Mouse (Mus musculus): ENCODE measurements around the gene Cdh13. TPM values are rescaled to one million over a fixed set of nuclear protein-coding genes. Genes with fewer than 3 reads are reported as not detected.

The Cdh13 gene
- polyA plus RNA-seq, 1 experiment from 2014 or later: 44.4 TPM

DNA sequence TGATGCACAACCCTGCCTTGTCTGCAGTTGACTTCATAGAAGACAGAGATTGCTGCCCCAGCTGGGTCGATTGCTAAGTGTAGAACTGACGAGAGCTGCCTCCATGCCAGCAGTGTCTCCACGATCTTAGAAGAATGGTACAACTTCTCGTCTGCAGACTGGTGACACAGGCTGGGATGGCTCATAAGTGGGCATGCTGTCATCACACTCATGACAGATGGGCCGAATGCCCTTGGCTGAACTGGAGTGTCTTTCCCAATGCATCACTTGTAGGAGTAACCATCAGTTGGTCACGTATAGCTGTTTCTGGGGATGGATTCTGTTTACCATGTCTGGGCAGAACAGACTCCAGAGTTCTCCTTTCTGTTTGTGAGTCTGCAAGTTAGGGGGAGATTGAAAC is 392.7 kb downstream of the Cdh13 start:
- Histone ChIP-seq H3K4me1 (replicated peaks) (0 out of 2 replicates have a peak, but pooled peaks cover 2% of the 10 kb centered on the region), H3K27me3 (replicated peaks) (no peaks in the 10 kb centered on the region), H3K4me3 (no peak overlapping the region), H3K9ac (no peak overlapping the region), H3K9me3 (replicated peaks) (no peaks in the 10 kb centered on the region), H3K36me3 (no peaks in the 10 kb centered on the region), H3K4me2 (no peak overlapping the region), H3K27ac (ENCODE audit: poor library complexity, severe bottlenecking) (no peak overlapping the region)
- no peak for ATAC-seq (ENCODE audit: insufficient number of reproducible peaks, low FRiP score)
- WGBS: 69% methylated on average over 6 of the region's 6 CpGs

DNA sequence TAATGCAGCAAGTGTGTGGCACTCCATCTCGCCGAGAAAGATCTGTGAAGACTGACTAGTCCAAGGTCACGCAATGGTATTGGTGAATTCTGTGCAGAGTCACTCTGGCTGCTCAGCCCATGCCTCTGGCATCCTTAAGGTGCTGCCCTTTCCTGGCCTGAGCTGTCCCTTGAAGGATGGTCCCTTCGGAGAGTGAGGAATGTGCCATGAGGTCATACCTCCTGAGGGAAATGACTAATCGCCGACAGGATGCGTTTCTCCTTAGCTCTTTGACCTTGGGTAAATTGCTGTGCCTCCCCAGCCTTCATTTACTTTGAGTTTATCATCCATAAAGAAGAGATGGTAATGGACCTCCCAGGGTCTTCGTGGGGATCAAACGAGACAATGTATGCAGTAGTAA is 395.8 kb downstream of the Cdh13 start:
- no peak for ATAC-seq (ENCODE audit: insufficient number of reproducible peaks, low FRiP score)
- no peak overlapping the region for H3K4me2 ChIP-seq
- no peak overlapping the region for H3K27ac ChIP-seq (ENCODE audit: poor library complexity, severe bottlenecking)
- no peaks in the 10 kb centered on the region for H3K4me1 ChIP-seq (replicated peaks)
- H3K9me3 ChIP-seq (replicated peaks): no peaks in the 10 kb centered on the region; the same call in 1 of the 2 replicates
- no peak overlapping the region for H3K9ac ChIP-seq
- no peaks in the 10 kb centered on the region for H3K27me3 ChIP-seq (replicated peaks)
- H3K36me3 ChIP-seq: no peaks in the 10 kb centered on the region
- WGBS: 64% methylated on average over 9 of the region's 9 CpGs
- H3K4me3 ChIP-seq: no peak overlapping the region

DNA sequence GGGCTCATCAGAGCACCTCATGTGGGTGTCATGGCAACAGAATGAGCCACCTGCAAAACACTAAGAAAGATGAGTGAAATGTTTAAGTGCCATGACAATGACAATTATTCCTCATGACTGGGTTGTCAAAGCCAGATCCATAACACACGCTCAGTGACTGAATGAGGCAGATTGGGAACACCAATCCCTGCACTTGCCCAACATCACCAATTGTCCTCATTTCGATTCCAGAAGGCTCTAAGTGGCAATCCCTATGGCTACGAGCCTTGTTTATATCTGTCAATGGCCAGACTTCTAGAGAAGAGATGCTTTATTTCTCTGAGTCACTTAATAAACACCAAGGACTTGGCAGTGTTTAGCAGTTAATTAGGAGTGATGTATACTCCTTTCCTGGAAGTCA is 399.9 kb downstream of the Cdh13 start:
- no peak overlapping the region for H3K4me3 ChIP-seq
- WGBS: 83% methylated on average over 3 of the region's 3 CpGs
- H3K27ac ChIP-seq (ENCODE audit: poor library complexity, severe bottlenecking): no peak overlapping the region
- ATAC-seq (ENCODE audit: insufficient number of reproducible peaks, low FRiP score): no peak
- peaks cover 4% of the 10 kb centered on the region; the same call in 1 of the 2 replicates for H3K9me3 ChIP-seq (replicated peaks)
- no peaks in the 10 kb centered on the region for H3K27me3 ChIP-seq (replicated peaks)
- no peaks in the 10 kb centered on the region for H3K4me1 ChIP-seq (replicated peaks)
- no peak overlapping the region for H3K9ac ChIP-seq
- H3K36me3 ChIP-seq: no peaks in the 10 kb centered on the region
- no peak overlapping the region for H3K4me2 ChIP-seq

DNA sequence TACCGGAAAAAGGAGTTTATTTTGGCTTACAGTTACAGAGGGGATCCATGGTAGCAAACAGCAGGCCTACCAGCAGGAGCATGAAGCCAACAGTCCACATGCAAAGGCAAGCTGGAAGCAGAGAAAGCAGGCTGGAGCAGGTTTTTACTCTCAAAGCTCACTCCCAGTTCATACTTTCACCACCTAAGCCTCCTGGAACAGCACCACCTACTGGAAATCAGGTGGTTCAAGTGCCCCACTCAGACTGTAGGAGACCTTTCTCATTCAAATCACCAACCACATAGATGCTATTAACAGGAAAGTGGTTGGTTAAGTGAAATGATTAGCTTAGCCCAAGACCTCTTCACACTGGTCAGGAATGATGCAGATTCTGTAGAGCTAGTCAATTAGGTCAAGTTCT is 402.3 kb downstream of the Cdh13 start:
- Histone ChIP-seq H3K4me2 (no peak overlapping the region), H3K36me3 (no peaks in the 10 kb centered on the region), H3K4me3 (no peak overlapping the region), H3K27ac (ENCODE audit: poor library complexity, severe bottlenecking) (no peak overlapping the region), H3K9ac (no peak overlapping the region), H3K9me3 (replicated peaks) (peaks cover 4% of the 10 kb centered on the region; the same call in 1 of the 2 replicates), H3K27me3 (replicated peaks) (no peaks in the 10 kb centered on the region), H3K4me1 (replicated peaks) (no peaks in the 10 kb centered on the region)
- WGBS: 71% methylated on average over 1 of the region's 1 CpGs
- no peak for ATAC-seq (ENCODE audit: insufficient number of reproducible peaks, low FRiP score)

DNA sequence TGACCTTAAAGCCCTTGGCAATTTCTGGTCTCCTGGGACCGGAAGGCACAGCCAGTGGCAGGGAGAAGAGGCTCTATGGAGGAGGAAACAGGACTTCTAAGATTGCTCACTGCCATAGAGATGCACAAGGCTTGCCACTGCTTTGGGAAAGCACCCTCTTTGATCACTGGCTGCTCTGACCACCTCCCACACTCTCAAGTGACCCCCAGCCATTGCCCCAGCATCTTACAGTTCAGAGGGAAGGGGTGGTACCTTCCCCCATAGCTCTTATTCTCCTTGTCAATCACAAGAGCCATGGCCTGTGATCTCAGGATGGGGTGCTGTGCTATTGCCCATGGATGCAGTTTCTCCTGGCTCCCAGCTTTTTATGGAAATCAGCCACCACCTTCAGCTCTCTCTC is 406.3 kb downstream of the Cdh13 start:
- Histone ChIP-seq H3K27me3 (replicated peaks) (no peaks in the 10 kb centered on the region), H3K4me2 (no peak overlapping the region), H3K27ac (ENCODE audit: poor library complexity, severe bottlenecking) (no peak overlapping the region), H3K36me3 (no peaks in the 10 kb centered on the region), H3K9me3 (replicated peaks) (0 out of 2 replicates have a peak, but pooled peaks cover 4% of the 10 kb centered on the region), H3K9ac (no peak overlapping the region), H3K4me3 (no peak overlapping the region), H3K4me1 (replicated peaks) (no peaks in the 10 kb centered on the region)
- 86% methylated on average over 1 of the region's 1 CpGs for WGBS
- no peak for ATAC-seq (ENCODE audit: insufficient number of reproducible peaks, low FRiP score)

DNA sequence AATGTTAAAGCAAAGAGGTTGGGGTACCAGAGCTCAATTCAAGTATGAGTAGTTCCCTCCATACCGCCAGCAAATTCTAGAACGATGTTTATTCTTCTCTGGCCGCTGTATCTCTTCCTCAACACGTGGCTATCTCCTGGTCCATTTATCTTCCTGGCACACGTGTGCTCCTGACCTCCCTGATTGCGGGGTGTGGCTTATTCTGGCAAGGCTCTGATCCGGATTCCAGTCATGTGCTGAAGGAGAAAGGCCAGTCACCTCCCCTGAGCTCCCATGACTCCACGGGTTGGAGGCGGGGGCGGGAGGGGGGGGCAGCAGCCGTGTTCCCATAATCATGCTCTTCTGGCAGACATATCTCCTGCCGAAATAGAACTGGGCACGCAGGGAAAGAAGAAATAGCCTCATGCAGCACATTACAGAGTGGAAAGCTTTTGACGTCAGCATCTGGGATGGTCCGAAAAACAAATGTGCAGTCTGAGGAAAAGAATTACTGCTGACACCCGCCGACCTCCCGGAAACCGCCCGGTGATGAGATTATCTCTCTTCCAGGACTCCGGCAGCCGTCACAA is 417.9 kb downstream of the Cdh13 start:
- Histone ChIP-seq H3K9ac (no peak overlapping the region), H3K9me3 (replicated peaks) (peaks cover 6% of the 10 kb centered on the region), H3K27me3 (replicated peaks) (peaks cover 3% of the 10 kb centered on the region; the same call in 1 of the 2 replicates), H3K36me3 (no peaks in the 10 kb centered on the region), H3K4me1 (replicated peaks) (peaks cover 9% of the 10 kb centered on the region), H3K27ac (ENCODE audit: poor library complexity, severe bottlenecking) (no peak overlapping the region), H3K4me3 (no peak overlapping the region), H3K4me2 (peak overlapping the region; percentile 34)
- ATAC-seq (ENCODE audit: insufficient number of reproducible peaks, low FRiP score): peak; percentile 96
- 40% methylated on average over 22 of the region's 22 CpGs for WGBS

DNA sequence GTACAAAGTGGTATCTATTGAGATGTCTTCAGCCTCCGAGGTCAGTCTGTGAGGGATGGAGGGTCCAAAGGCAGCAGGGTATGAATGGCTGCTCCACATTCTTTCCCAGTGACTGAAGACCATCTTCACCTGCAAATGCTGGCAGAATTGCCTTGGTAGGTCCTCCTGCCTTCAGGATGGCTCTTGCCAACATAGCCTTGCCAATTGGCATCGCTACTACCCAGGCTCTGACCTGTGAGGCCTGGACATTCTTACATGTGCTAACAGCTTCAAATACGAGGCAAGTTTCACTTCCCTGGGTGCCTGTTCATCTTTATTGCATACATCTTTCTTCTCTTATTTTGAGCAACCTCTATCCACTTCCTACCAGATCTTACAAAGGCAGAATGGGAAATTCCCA is 425.8 kb downstream of the Cdh13 start:
- Histone ChIP-seq H3K36me3 (no peaks in the 10 kb centered on the region), H3K4me1 (replicated peaks) (peaks cover 21% of the 10 kb centered on the region), H3K9me3 (replicated peaks) (0 out of 2 replicates have a peak, but pooled peaks cover 7% of the 10 kb centered on the region), H3K27ac (ENCODE audit: poor library complexity, severe bottlenecking) (no peak overlapping the region), H3K4me2 (no peak overlapping the region), H3K9ac (no peak overlapping the region), H3K4me3 (no peak overlapping the region), H3K27me3 (replicated peaks) (peaks cover 3% of the 10 kb centered on the region; the same call in 1 of the 2 replicates)
- ATAC-seq (ENCODE audit: insufficient number of reproducible peaks, low FRiP score): no peak
- WGBS: 74% methylated on average over 3 of the region's 3 CpGs

DNA sequence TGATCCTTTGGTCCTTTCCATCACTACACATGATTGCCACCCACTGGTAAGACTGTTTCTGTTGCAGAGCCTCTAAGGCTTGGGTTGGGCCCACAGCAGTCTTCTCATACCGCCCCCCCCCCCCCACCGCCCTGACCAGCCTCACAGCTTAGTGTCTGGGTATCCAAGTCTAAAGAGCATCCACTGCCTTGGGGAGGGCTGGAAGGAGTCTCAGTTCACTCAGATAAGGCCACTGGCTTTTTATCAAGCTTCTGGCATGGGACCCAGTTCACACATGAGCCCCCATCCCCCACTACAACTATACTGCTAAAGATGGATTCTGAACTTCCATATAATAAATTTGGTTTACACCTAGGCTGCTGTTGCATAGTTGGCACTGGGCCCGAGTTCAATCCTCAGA is 428.1 kb downstream of the Cdh13 start:
- no peaks in the 10 kb centered on the region for H3K27me3 ChIP-seq (replicated peaks)
- H3K36me3 ChIP-seq: no peaks in the 10 kb centered on the region
- H3K4me2 ChIP-seq: no peak overlapping the region
- no peak overlapping the region for H3K27ac ChIP-seq (ENCODE audit: poor library complexity, severe bottlenecking)
- H3K9ac ChIP-seq: no peak overlapping the region
- ATAC-seq (ENCODE audit: insufficient number of reproducible peaks, low FRiP score): peak; percentile 27; the same call in 1 of the 2 replicates
- H3K4me1 ChIP-seq (replicated peaks): peaks cover 21% of the 10 kb centered on the region
- 58% methylated on average over 3 of the region's 3 CpGs for WGBS
- no peak overlapping the region for H3K4me3 ChIP-seq
- 0 out of 2 replicates have a peak, but pooled peaks cover 7% of the 10 kb centered on the region for H3K9me3 ChIP-seq (replicated peaks)

DNA sequence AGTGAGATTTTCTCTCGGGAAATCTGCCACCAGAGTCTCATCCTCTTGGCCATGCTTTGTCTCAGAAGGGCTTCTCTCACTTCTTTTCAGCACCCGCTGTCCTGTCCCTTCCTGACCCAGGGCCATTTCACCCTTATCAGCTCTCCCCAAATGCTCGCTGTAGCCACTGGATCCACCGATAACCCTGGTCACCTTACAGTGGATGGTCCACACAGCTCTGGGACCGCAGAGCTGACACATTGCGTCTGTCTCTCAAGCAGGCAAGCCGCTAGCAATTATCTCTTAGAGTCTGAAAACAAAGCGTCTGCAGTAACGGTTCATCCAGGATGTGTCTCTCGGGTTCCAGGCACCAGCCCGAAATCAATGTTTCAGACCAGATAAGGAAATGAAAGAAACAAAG is 429.6 kb downstream of the Cdh13 start:
- WGBS: 6% methylated on average over 11 of the region's 11 CpGs
- Histone ChIP-seq H3K9me3 (replicated peaks) (0 out of 2 replicates have a peak, but pooled peaks cover 7% of the 10 kb centered on the region), H3K4me2 (peak overlapping the region; percentile 53), H3K4me3 (no peak overlapping the region), H3K27ac (ENCODE audit: poor library complexity, severe bottlenecking) (no peak overlapping the region), H3K4me1 (replicated peaks) (peaks cover 21% of the 10 kb centered on the region), H3K36me3 (no peaks in the 10 kb centered on the region), H3K9ac (no peak overlapping the region), H3K27me3 (replicated peaks) (no peaks in the 10 kb centered on the region)
- ATAC-seq (ENCODE audit: insufficient number of reproducible peaks, low FRiP score): peak; percentile 95

DNA sequence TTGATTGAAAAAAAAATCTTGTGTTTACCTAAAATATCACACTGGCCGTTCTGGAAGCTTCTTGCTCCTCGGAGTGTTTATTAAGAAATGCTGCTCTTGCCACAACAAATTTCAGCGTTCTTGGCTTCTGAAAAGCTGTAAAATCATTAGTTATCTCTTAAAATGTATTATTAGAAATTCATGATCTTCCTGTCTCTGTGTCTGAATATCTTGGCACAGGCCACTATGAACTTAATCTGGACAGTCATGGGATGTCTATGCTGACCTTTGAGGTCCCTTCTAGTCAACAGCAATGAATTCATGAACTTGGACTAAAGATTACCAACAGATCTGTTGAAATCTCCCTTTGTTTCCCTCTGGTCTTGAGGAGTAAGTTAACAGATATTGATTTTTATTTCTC is 430.1 kb downstream of the Cdh13 start:
- Histone ChIP-seq H3K27me3 (replicated peaks) (no peaks in the 10 kb centered on the region), H3K27ac (ENCODE audit: poor library complexity, severe bottlenecking) (no peak overlapping the region), H3K9ac (no peak overlapping the region), H3K9me3 (replicated peaks) (0 out of 2 replicates have a peak, but pooled peaks cover 7% of the 10 kb centered on the region), H3K4me2 (no peak overlapping the region), H3K36me3 (no peaks in the 10 kb centered on the region), H3K4me3 (no peak overlapping the region), H3K4me1 (replicated peaks) (peaks cover 21% of the 10 kb centered on the region)
- WGBS: 62% methylated on average over 3 of the region's 3 CpGs
- ATAC-seq (ENCODE audit: insufficient number of reproducible peaks, low FRiP score): no peak

DNA sequence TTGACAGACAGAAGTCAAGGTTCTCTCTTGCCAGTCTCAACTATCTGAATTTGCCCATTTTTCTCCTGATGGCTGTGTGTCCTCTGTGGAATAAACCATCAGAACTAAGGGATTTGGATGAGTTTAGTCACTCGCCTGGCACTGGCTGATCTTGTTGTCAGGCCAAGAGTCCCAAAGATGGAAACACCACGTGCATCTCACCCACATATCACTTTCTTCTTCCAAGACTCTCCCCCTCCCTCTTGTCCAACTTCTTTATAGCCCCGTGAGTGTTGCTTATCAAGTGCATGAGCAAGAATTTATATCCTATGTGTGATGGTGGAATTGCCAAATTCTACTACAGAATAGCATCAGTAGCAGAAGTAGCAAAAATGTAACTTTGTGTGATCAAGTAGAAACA is 439.4 kb downstream of the Cdh13 start:
- Histone ChIP-seq H3K4me3 (no peak overlapping the region), H3K27me3 (replicated peaks) (no peaks in the 10 kb centered on the region), H3K9me3 (replicated peaks) (no peaks in the 10 kb centered on the region), H3K27ac (ENCODE audit: poor library complexity, severe bottlenecking) (no peak overlapping the region), H3K36me3 (no peaks in the 10 kb centered on the region), H3K4me1 (replicated peaks) (no peaks in the 10 kb centered on the region), H3K9ac (no peak overlapping the region), H3K4me2 (no peak overlapping the region)
- no peak for ATAC-seq (ENCODE audit: insufficient number of reproducible peaks, low FRiP score)
- 74% methylated on average over 3 of the region's 3 CpGs for WGBS

DNA sequence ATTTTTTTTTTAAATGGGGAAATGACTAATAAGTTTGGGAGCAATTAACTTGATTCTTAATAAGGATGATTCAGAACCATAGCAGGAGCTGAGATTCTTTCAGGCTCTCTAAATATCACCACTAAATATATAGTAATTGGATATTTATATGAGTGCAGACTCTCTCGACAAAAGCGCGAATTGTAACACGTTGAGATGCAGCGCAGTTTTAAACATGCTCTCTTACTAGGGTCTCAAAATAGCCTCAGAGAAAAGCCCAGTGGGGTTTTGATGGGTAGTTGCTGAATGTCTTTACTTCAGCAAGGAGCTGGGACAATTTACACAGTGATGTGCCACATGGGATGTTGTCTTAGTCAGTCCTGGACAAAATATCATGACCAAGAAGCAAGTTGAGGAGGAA is 442.1 kb downstream of the Cdh13 start:
- 92% methylated on average over 5 of the region's 5 CpGs for whole genome bisulfite sequencing
- H3K27me3 ChIP-seq (replicated peaks): no peaks in the 10 kb centered on the region
- H3K9me3 ChIP-seq (replicated peaks): no peaks in the 10 kb centered on the region
- H3K4me1 ChIP-seq (replicated peaks): no peaks in the 10 kb centered on the region
- H3K9ac ChIP-seq: no peak overlapping the region
- ATAC-seq (ENCODE audit: insufficient number of reproducible peaks, low FRiP score): no peak
- H3K4me2 ChIP-seq: no peak overlapping the region
- no peak overlapping the region for H3K27ac ChIP-seq (ENCODE audit: poor library complexity, severe bottlenecking)
- no peaks in the 10 kb centered on the region for H3K36me3 ChIP-seq
- H3K4me3 ChIP-seq: no peak overlapping the region
